Mouse (Mus musculus) Muller cell, postnatal 12 days (primary cell): ENCODE data around the gene Rxfp2.

Experiments
- DNase-seq: peaks from one replicate; pipeline ENCODE4 v3.0.0-alpha.2; 2015; ENCODE audit errors: inconsistent ontology term

The Rxfp2 gene

DNA sequence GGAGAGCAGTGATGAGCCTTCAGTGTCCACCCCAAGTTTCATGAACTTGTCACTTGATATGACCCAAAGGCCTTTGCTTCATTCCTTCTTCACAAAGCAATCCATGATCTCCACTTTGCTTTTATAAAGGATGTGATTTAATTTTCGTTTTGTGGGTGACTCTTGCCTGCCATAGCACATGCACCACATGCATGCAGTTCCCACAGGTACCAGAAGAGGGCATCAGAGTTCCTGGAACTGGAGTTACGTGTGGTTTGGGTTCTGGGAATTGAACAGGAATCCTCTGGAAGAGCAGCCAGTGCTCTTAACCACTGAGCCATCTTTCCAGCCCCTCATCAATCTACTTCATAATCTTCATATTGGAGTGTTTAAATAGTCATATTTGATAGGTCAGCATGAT, 26.1 kb downstream of the Rxfp2 start:
- DNase-seq, result no peak

GRCm38 (mm10) chr5:150046438-150046837, 28.0 kb downstream of the Rxfp2 start:
- DNase-seq, result no peak

- DNase-seq, result no peak
These were observed 31.5 kb downstream of the Rxfp2 start for GRCm38 (mm10) chr5:150049946-150050345.

- DNase-seq, result no peak
These were observed 33.4 kb downstream of the Rxfp2 start for GRCm38 (mm10) chr5:150051828-150052227.

DNA sequence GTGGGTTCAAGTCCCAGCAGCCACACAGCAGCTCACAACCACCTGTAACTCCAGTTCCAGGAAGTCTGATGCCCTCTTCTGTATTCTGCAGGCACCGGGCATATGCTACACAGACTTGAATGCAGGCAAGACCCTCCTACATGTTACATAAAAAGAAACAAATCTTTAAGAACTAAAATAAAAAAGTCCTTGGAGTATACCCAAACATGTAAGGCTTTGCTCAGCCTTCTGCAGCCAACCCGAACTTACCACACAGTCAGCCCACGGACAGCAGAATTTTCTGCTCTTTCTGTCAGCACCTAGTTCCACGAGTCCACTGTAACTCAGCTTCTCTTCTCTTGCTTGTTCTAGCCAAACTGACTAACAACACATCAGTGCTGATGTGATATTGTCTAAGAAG, 34.8 kb downstream of the Rxfp2 start:
- DNase-seq, result no peak

DNA sequence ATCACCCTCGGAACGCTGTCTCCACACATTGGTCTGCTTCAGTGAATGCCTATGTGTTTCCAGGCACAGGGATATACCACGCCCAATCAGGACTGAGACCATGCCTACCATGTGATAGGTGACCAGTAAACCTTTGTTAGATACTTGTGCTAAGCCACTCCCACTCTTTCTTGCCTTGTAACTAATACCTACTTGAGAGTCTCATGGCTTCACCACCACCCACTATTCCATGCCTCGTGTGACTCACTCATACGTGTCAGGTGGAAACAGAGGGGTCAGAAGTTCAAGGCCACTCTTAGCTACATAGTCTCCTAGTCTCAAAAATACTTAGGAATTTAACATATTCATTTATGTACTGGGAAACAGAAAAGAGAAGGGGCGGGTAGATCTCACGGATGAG, 35.5 kb downstream of the Rxfp2 start:
- DNase-seq, result no peak

DNA sequence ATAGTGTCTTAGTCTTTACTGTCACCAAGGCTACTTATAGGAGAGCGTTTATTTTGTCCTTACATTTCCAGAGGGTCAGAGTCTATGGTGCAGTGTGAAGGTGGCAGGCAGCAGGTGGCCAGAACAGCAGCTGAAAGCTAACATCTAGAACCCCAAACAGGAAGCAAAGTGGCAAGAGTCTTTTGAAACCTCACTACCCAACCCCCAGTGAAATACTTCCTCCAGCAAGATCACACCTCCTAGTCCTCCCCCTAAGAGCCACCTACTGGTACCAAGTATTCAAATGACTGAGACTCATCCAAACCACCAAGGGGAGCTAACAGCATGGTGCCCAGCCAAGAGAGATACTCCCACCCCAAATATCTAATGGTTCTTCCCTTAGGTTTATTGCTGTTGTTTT, 36.8 kb downstream of the Rxfp2 start:
- no peak for DNase-seq

DNA sequence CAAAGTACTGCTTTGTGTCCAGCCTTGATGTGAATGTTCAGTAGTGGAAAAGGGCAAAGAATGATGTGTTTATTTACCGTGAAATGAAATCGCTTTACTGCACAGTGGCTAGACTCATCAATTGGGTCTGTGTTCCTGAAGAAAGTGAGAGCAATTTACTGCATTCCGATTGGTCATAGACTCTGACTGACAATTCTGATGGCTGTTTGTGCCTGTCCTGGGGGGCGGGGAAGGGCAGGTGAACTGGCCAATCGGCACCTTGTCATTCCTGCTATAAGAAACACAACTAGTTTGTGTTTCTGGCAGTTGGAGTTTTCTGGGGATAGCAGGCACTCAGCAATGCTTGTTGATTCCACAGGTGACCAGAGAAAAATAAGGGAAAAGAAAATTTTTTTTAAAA, 37.6 kb downstream of the Rxfp2 start:
- DNase-seq, result peak; percentile 48

GRCm38 (mm10) chr5:150058845-150059244, 40.4 kb downstream of the Rxfp2 start:
- DNase-seq, result no peak

GRCm38 (mm10) chr5:150059466-150059865, 41.0 kb downstream of the Rxfp2 start:
- no peak for DNase-seq

GRCm38 (mm10) chr5:150061086-150061485, 42.6 kb downstream of the Rxfp2 start:
- no peak for DNase-seq

DNA sequence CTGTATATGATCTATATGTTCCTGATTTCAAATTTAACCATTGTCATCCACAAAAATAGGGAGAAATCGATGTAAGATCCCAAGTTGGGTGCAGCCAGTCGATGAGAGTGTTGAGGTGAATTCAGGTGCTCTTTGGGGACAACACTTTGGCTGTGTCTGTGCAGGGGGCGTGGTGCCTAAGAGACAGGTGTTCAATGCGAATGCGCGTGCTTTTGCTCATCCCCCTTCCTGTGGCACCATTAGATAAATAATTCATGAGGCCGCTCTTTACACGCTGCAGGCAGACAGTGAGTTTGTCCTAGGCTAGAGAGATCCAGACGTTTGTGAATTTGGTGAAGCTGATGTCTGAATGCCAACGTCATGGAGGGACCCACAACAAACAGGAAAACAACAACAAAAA, 45.8 kb downstream of the Rxfp2 start:
- no peak for DNase-seq

- no peak for DNase-seq
These were observed 51.6 kb downstream of the Rxfp2 start for GRCm38 (mm10) chr5:150070086-150070485.

DNA sequence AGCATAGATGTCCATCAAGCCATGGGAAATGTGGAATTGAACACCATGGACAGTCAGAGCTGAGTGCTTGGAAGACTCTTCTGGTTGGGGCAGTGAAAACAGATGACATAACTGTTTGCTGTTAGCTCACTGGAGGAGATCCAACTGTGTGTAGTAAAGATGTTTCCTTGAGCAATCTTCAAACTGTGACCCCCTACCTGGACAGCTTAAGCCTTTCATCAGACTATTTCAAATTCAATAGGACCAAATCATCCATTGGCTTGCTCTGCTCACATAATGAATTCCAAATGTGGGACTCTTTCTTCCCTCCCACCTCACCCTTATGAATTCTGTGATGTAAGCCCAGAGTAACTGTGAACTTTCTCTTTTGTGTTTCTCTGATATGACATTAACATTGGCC, 53.3 kb downstream of the Rxfp2 start:
- no peak for DNase-seq

GRCm38 (mm10) chr5:150079866-150080797, 61.7 kb downstream of the Rxfp2 start:
- no peak for DNase-seq

DNA sequence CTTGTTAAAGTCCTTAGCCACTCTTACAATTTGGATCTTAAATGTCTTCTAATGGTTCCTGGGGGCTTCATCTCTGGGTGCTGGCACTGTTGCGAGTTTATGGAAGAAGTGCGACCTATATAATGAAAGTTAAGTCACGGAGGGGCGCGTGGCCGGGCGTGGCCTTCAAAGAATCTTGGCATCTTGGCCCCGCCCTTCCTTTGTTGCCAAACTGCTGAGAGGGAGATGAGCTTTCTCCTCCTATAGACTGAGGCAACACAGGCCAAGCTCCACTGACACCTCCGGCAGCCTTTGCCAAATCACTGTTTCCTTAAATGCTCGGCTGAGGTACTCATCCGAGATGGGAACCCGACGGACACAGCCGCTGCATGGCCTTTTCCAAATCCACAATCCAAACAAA, 64.2 kb downstream of the Rxfp2 start:
- DNase-seq, result no peak

DNA sequence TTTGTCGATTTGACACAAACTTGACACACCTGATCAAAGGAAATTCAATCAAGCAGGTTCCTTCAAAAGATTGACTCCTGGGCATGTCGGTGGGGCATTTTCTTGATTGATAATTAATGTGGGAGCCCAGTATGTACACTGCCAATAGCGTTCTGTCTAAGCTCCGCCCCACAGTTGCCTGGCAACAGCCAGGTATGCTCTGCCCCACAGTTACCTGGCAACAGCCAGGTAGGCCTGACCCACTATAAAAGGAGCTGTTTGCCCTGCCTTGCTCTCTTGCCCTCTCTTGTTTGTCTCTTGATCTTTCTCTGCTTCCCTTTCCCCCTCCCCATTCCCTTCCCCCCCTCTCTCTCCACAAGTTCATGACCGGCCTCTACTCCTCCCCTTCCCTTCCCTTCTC, 64.7 kb downstream of the Rxfp2 start:
- no peak for DNase-seq

- no peak for DNase-seq
These were observed 79.1 kb downstream of the Rxfp2 start for GRCm38 (mm10) chr5:150097620-150098019.

DNA sequence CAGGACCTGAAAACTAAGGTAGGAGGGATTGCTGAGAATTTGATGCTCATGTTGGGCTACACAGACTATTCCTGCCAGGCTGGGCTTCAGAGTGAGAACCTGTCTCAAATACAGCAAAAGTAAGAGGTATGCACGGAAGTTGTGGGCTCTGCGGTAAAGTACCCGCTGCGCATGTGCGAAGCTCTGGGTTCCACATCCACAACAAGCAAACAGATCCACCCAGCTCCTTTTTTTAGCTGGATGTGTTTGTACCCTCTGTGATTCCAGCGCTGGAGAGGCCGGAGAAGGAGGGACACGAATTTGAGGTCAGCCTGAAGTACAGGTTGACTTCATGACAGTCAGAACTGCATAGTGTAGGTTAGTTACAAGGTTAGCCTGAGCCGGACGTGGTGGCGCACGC, 80.3 kb downstream of the Rxfp2 start:
- no peak for DNase-seq

DNA sequence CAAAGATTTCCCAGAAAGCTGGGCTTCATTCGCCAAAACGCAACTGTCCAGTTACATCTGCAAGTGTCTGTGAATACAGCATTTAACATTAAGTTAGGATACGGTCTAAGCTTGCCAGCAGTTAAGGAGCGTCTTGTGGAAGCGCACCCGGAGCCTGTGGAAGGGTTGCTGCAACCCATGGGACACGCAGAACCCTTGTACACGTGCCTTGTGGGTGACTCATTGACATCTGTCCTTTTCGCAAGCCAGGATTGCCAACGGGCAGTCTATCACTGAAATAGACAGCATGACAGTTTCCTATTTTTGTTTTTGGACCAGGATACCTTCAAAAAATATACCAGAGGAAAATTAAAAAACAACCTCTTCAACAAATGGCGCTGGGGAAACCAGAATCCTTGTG, 83.3 kb downstream of the Rxfp2 start:
- no peak for DNase-seq

DNA sequence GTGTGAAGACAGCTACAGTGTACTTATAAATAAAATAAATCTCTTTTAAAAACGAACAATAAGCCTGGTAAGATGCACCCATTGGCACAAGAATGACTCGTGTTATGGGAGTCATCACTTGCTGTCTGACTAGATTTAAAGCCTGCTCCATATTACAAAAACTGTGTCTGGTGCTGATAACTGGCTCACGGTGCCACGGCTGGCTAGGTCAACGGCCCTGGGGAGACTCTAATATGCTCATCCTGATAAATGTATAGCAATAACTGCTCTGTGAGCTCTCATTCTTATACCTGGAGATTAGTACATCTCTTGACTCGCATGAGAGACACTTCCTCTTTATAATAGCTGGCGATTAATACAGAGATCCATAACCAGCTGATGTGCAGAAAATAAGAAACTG, 87.9 kb downstream of the Rxfp2 start:
- DNase-seq, result no peak

DNA sequence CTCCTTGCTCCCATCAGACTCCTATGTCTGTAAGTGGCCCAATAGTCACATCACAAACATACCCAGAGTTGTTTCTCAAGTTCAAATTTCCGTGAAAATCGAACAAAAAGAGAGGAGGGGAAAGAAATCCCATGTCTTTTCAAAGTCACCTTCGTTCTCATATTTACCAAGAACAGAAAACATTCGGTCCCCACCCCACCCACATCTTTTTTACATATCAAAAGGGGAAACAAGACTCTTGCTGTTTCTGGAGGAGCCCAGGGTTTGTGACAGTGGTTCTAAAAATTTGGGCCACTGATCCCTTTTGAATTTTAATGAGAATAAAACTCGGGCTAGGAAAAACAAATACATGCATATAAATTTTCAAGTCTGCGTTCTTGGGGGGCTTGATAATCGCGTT, 92.8 kb downstream of the Rxfp2 start:
- DNase-seq, result no peak

DNA sequence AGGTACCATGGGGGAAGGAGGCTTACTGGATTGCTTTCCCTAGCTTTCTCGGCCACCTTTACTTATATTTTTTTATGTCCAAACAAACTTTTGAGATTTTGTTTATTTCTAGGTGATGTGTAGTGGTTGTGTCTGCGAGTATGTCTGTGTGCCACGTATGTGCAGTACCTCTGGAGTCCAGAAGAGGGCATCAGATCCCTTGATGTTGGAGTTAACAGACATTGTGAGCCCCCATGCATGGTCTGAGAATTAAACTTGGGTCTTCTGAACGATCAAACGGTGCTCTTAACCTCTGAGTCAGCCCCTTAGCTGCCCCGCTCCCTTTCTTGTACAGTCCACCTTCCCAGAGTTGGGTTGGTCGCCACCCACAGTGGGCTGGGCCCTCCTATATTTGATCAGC, 95.5 kb downstream of the Rxfp2 start:
- no peak for DNase-seq

DNA sequence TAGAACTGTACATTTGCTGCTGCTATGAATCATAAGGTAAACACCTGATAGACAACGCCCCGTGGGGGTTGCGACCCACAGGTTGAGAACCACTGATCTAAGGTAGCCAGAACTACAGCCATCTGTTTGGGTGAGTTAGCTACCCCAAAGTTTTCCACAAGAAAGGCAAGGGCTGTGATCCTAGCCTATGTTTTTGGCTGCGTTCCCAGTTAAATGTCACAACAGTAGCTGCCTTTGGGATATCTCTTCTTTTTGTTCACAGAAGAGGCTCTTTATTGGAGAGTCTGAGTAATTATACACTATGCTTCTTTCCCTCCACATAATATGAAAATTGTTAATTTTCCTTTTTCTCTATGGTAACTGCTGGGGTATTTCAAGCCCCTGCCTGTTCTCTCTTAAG, 96.3 kb downstream of the Rxfp2 start:
- DNase-seq, result no peak
